Mouse (Mus musculus) neutrophil, adult 5-6 weeks (primary cell): Measurements from ENCODE around the gene Nanos3. TPM values are rescaled to one million over a fixed set of nuclear protein-coding genes. Genes with fewer than 3 reads are reported as not detected.
A peak's percentile ranks its signal among the peaks of the same experiment; 100 is the strongest.

Source experiments
- ATAC-seq: fragments of 151-379, 151-347 bp; 2 replicates; pipeline ENCODE4 v1.8.0; 2017; ENCODE audit warnings: mild to moderate bottlenecking, moderate TSS enrichment; ENCODE audit not compliant: insufficient number of reproducible peaks, poor library complexity, low FRiP score, severe bottlenecking; ENCODE audit errors: extremely low read depth
- total RNA-seq: library from RNA; stranded (forward); fragments of 200-1000 nt; gene quantifications from 2 replicates; pipeline ENCODE4 v1.2.3, GENCODE M21; 2017

The Nanos3 gene
- total RNA-seq, 1 experiment from 2014 or later = not detected

- ATAC-seq = no peak
Measured at GRCm38 (mm10) chr8:84188671-84189070, 3.7 kb upstream of the Nanos3 start.

- peak; percentile 49 for ATAC-seq
Measured at GRCm38 (mm10) chr8:84187065-84187755, 2.2 kb upstream of the Nanos3 start.

GRCm38 (mm10) chr8:84186547-84186946, 1.5 kb upstream of the Nanos3 start:
- ATAC-seq = peak; percentile 73

GRCm38 (mm10) chr8:84184085-84185043, 653 bp downstream of the Nanos3 start:
- ATAC-seq = no peak

GRCm38 (mm10) chr8:84183261-84184084, 1.5 kb downstream of the Nanos3 start:
- no peak for ATAC-seq

GRCm38 (mm10) chr8:84182833-84183232, 2.2 kb downstream of the Nanos3 start:
- ATAC-seq = no peak

GRCm38 (mm10) chr8:84180530-84181190, 4.4 kb downstream of the Nanos3 start:
- no peak for ATAC-seq

- no peak for ATAC-seq
Measured at GRCm38 (mm10) chr8:84179946-84180345, 5.1 kb downstream of the Nanos3 start.

GRCm38 (mm10) chr8:84178592-84178991, 6.4 kb downstream of the Nanos3 start:
- no peak for ATAC-seq

GRCm38 (mm10) chr8:84177405-84177804, 7.6 kb downstream of the Nanos3 start:
- no peak for ATAC-seq

GRCm38 (mm10) chr8:84176560-84176959, 8.5 kb downstream of the Nanos3 start:
- no peak for ATAC-seq

GRCm38 (mm10) chr8:84173861-84174260, 11.2 kb downstream of the Nanos3 start:
- peak; percentile 43; the same call in 1 of the 2 replicates for ATAC-seq

GRCm38 (mm10) chr8:84170096-84170495, 14.9 kb downstream of the Nanos3 start:
- no peak for ATAC-seq

- ATAC-seq = no peak
Measured at GRCm38 (mm10) chr8:84167696-84168095, 17.3 kb downstream of the Nanos3 start.

GRCm38 (mm10) chr8:84157620-84158019, 27.4 kb downstream of the Nanos3 start:
- no peak for ATAC-seq

GRCm38 (mm10) chr8:84149181-84149580, 35.8 kb downstream of the Nanos3 start:
- ATAC-seq = no peak

GRCm38 (mm10) chr8:84148531-84148850, 36.5 kb downstream of the Nanos3 start:
- no peak for ATAC-seq

- ATAC-seq = peak; percentile 94
Measured at GRCm38 (mm10) chr8:84147769-84148530, 37.1 kb downstream of the Nanos3 start, which contains the start of the genes Cc2d1a and 4930432K21Rik. TSS of gene Cc2d1a (minus strand) at chr8:84147936. TSS of gene 4930432K21Rik (plus strand) at chr8:84148025.
